Mouse (Mus musculus) heart, adult 2 months (tissue): ENCODE results near the gene Pithd1. TPM values are rescaled to one million over a fixed set of nuclear protein-coding genes. Genes with fewer than 3 reads are reported as not detected.

Experiments
- DNase-seq, 2 experiments: peaks; one replicate each; pipeline ENCODE4 v3.0.0; 2021
- H3K27ac ChIP-seq: fragments of 200-600 bp; 2 replicates; pipeline ENCODE4 v1.8.1; 2022
- H3K27me3 ChIP-seq: fragments of 200-500 bp; 2 replicates; pipeline ENCODE4 v1.6.1; 2012; ENCODE audit warnings: mild to moderate bottlenecking, low read length, inconsistent platforms, mixed read lengths; ENCODE audit not compliant: control insufficient read depth, insufficient read depth
- H3K36me3 ChIP-seq: fragments of 200-500 bp; 2 replicates; pipeline ENCODE4 v1.6.1; 2012; ENCODE audit warnings: low read length, inconsistent platforms; ENCODE audit not compliant: control insufficient read depth, insufficient read depth
- H3K4me1 ChIP-seq: fragments of 200-500 bp; 2 replicates; pipeline ENCODE4 v1.6.1; 2011; ENCODE audit warnings: low read length; ENCODE audit not compliant: control insufficient read depth, insufficient read depth
- H3K4me3 ChIP-seq: fragments of 200-600 bp; 2 replicates; pipeline ENCODE4 v1.8.1; 2022
- H3K79me2 ChIP-seq: fragments of 200-500 bp; replicated peaks from 2 replicates; pipeline ENCODE4 v1.6.1; 2012; ENCODE audit warnings: mild to moderate bottlenecking, inconsistent platforms, low read length, moderate library complexity, mixed read lengths; ENCODE audit not compliant: control insufficient read depth, insufficient read depth
- H3K9ac ChIP-seq: fragments of 200-500 bp; 2 replicates; pipeline ENCODE4 v1.6.1; 2012; ENCODE audit warnings: low read depth, mild to moderate bottlenecking, control low read depth, inconsistent platforms, low read length, mixed read lengths
- CTCF ChIP-seq: fragments of 200-600 bp; IDR thresholded peaks from 2 replicates; pipeline ENCODE4 v1.8.1; 2022; ENCODE audit warnings: antibody characterized with exemption, mild to moderate bottlenecking, moderate library complexity
- EP300 ChIP-seq: fragments of 200-500 bp; IDR thresholded peaks from 2 replicates; pipeline ENCODE4 v1.6.1; 2011; ENCODE audit warnings: low read depth, low read length, control low read depth; ENCODE audit not compliant: insufficient read depth
- POLR2A ChIP-seq: fragments of 200-500 bp; IDR thresholded peaks from 2 replicates; pipeline ENCODE4 v1.6.1; 2011; ENCODE audit warnings: mild to moderate bottlenecking, low read depth, low read length, control low read depth; ENCODE audit not compliant: insufficient read depth
- WGBS: fragments of 180-500 bp; shearing (Covaris S2); methylation state at CpG from one replicate; pipeline ENCODE4 v1.1.7; 2018; 5-methylcytosine and 5-hydroxymethylcytosine counted together
- intact Hi-C: fragments of 180-260 bp; cut with DNase I; formaldehyde crosslinking; loops from one replicate; pipeline ENCODE4 v1.15.1; 2025
- long read RNA-seq: library from polyadenylated mRNA; stranded (forward); transcript quantifications from one replicate; pipeline ENCODE4 v2.0.0, GENCODE M21; 2021
- polyA plus RNA-seq: library from polyadenylated mRNA; depleted of rRNA; stranded (reverse); fragments of >200 nt; gene quantifications from 2 replicates; pipeline ENCODE4 v1.2.3, GENCODE M21; 2012; rRNA removed
- total RNA-seq, 2 experiments: library from RNA; stranded (reverse); gene quantifications; 2 replicates each; pipeline ENCODE4 v1.2.3; 2021

Gene Pithd1
- 10 to 100 TPM; 19.4 to 20.9 TPM for total RNA-seq
- 19.0 and 29.2 TPM in 2 replicates for polyA plus RNA-seq
- long read RNA-seq, transcript Pithd1-201 (6 exons, 1,700 nt), result major isoform, 35 of 37 reads
- long read RNA-seq, partial matches to known transcripts, result 0 of 37 reads
- long read RNA-seq, other reads (novel, unspliced or antisense), result 2 of 37 reads

- Histone ChIP-seq H3K27me3 (no peaks in the 10 kb centered on the region), H3K4me3 (peak within 1 kb of the TSS; percentile 96), H3K36me3 (no peaks in the 10 kb centered on the region), H3K27ac (peak within 1 kb of the TSS; percentile 90), H3K79me2 (no peaks in the 10 kb centered on the region), H3K9ac (peak within 1 kb of the TSS; percentile 100), H3K4me1 (peaks cover 4% of the 10 kb centered on the region)
- DNase-seq, result peak; percentile 95
- TF ChIP-seq POLR2A (peak; percentile 92), CTCF (peak; percentile 63), EP300 (0 out of 2 replicates have a peak, but pooled peaks have one; percentile 8)
- intact Hi-C loops, result loop anchor here (5.0 kb wide), 2 partner anchors 35 to 65 kb away; partner anchors contain the start of genes Eloa and Rpl11
- WGBS, result under 1% methylated on average over 69 of the region's 81 CpGs
Observed at GRCm38 (mm10) chr4:135986943-135987710, at the start of gene Pithd1. Pithd1 (minus strand) TSS chr4:135987264.

- Histone ChIP-seq H3K4me1 (peaks cover 3% of the 10 kb centered on the region), H3K4me3 (no peak overlapping the region), H3K36me3 (no peaks in the 10 kb centered on the region), H3K79me2 (no peaks in the 10 kb centered on the region), H3K9ac (no peak overlapping the region), H3K27ac (no peak overlapping the region), H3K27me3 (no peaks in the 10 kb centered on the region)
- intact Hi-C loops, result no loop called here
- TF ChIP-seq CTCF (no peak), EP300 (no peak), POLR2A (no peak)
- DNase-seq, result no peak
- 70% methylated on average over 4 of the region's 4 CpGs for WGBS
Observed at GRCm38 (mm10) chr4:136035078-136035477, 48.0 kb upstream of the Pithd1 start.

- TF ChIP-seq POLR2A, result no peak
- TF ChIP-seq EP300, result no peak
- TF ChIP-seq CTCF, result no peak
- Histone ChIP-seq H3K27ac (no peak overlapping the region), H3K36me3 (no peaks in the 10 kb centered on the region), H3K79me2 (no peaks in the 10 kb centered on the region), H3K9ac (no peak overlapping the region), H3K4me1 (peaks cover 3% of the 10 kb centered on the region), H3K27me3 (no peaks in the 10 kb centered on the region), H3K4me3 (no peak overlapping the region)
- DNase-seq, result no peak
- WGBS, result 50% methylated on average over 1 of the region's 1 CpGs
- intact Hi-C loops, result no loop called here
Observed at GRCm38 (mm10) chr4:136033231-136033630, 46.2 kb upstream of the Pithd1 start.

- Histone ChIP-seq H3K27me3 (no peaks in the 10 kb centered on the region), H3K9ac (no peak overlapping the region), H3K36me3 (no peaks in the 10 kb centered on the region), H3K79me2 (no peaks in the 10 kb centered on the region), H3K4me3 (no peak overlapping the region), H3K4me1 (peaks cover 3% of the 10 kb centered on the region), H3K27ac (no peak overlapping the region; the same call in 1 of the 2 replicates)
- DNase-seq, result peak; percentile 40 to 63
- intact Hi-C loops, result no loop called here
- 17% methylated on average over 8 of the region's 8 CpGs for WGBS
- TF ChIP-seq POLR2A (no peak), EP300 (no peak), CTCF (no peak)
Observed at GRCm38 (mm10) chr4:136030968-136031909, 44.2 kb upstream of the Pithd1 start.

GRCm38 (mm10) chr4:136028689-136029088 is 41.6 kb upstream of the Pithd1 start:
- H3K36me3 ChIP-seq, result no peaks in the 10 kb centered on the region
- intact Hi-C loops, result no loop called here
- no peaks in the 10 kb centered on the region for H3K79me2 ChIP-seq
- no peak overlapping the region for H3K9ac ChIP-seq
- H3K27ac ChIP-seq, result no peak overlapping the region
- TF ChIP-seq POLR2A, result no peak
- DNase-seq, result no peak
- peaks cover 3% of the 10 kb centered on the region for H3K4me1 ChIP-seq
- no peak overlapping the region for H3K4me3 ChIP-seq
- WGBS, result 48% methylated on average over 5 of the region's 5 CpGs
- H3K27me3 ChIP-seq, result no peaks in the 10 kb centered on the region
